Mouse (Mus musculus) embryo, embryonic 9.5 days (tissue): Measurements from ENCODE around the gene Sfxn4.
"Not testable (repeated sequence)": the region's sequence is repeated elsewhere in the genome, so short reads cannot be mapped to it uniquely, and the experiment has no call there.

Source experiments
- DNase-seq: peaks from one replicate; pipeline ENCODE4 v3.0.0-alpha.2; 2017; ENCODE audit errors: extremely low spot score

The Sfxn4 gene

DNA sequence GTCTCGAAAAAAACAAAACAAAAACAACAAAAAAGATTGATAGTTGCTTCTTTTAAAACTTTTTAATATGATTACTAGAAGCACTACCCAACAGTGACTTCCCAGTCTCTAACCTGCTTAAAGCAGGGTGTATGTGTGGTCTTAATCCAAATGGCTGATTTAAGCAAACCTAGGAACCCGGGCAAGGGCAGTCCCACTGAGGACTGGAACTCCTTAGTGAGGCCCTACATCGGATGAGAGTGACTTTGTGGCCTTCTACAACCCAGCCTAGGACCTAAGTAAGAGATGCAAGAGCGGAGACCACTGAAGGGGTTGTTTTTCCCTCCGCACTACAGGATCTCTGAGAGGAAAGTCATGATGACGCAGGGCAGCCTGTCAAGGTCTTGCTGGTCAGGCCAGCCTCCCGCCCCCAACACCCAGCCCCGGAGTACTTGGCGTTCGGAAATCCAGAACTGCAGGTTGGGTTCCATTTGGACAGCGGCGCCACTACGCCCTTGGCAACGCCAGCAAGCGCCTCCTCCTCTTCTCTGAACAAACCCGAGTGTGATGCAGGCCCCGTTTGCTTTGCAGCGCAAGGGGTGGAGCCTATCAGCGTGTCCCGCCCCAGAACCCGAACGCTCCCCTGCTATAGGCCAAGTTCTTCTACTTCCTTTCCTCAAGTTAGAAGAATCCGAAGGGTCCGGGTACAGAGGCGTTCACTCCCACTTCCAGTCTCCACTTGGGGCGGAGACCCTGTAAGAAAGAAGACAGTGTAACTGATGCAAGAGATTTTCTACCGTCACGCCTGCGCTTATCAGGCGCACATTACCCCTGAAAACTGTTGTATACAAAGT lies at the start of gene Sfxn4:
Gene Sfxn4 (minus strand): TSS at position 612 of the 833 bp plus-strand sequence.
- peak; percentile 91 for DNase-seq

DNA sequence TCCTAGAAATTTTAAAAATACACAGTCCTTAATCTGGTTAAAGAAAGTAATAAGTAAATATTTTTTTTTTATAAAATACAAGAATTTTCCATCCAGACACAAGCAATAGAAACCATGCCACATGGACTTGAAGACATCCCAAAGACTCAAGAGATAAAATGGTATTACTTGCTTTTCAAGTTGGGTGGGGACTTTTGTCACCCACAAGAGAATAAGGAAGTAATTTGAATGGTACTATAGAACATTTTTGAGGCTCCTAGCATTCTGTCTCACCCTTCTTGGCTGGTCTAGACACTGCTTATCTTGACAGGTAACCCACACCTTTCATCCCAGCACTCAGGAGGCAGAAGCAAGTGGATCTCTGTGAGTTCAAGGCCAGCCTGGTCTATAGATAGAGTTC lies 49.0 kb upstream of the Sfxn4 start:
- DNase-seq = no peak

GRCm38 (mm10) chr19:60905477-60905876 lies 44.2 kb upstream of the Sfxn4 start:
- no peak for DNase-seq

DNA sequence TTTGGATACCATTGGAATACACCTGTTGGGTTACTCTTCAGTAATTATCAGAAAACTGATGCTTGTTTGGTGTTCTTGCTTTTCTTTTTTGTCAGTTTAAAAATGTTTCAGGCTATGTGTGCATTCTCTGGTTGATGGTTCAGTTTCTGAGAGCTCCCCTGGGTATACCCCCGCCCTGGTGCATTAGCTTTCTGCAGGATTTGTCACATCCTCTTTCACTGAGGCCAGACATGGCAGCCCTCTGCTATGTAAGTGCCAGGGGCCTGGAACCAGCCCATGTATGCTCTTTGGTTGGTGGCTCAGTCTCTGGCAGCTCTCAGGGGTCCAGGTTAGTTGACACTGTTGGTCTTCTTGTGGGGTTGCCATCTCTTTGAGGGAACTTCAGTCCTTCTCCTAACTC lies 42.7 kb upstream of the Sfxn4 start:
- DNase-seq = no peak

DNA sequence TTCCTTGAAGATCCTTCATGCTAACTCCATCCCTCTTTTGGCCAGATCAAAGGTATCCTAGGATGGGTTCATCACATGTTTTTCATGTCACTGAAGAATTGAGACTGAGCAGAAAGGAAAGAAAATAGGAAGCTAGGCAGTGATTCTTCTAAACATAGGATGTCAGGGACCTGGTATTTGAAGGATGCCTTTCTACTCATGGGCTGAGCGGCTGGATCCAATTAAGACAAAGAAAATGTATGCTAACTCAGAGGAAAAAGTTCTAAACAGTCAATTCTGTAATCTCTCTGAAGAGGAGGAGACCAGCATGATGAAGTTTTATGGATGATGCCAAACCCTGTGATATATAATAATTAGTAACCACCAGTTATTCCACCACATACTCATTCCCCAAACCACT lies 41.9 kb upstream of the Sfxn4 start:
- DNase-seq = no peak

GRCm38 (mm10) chr19:60895251-60895880 lies 34.1 kb upstream of the Sfxn4 start:
- DNase-seq = no peak

- DNase-seq = peak; percentile 45
Measured at GRCm38 (mm10) chr19:60891934-60892547, 30.8 kb upstream of the Sfxn4 start.

GRCm38 (mm10) chr19:60891123-60891470 lies 29.8 kb upstream of the Sfxn4 start:
- peak; percentile 2 for DNase-seq

DNA sequence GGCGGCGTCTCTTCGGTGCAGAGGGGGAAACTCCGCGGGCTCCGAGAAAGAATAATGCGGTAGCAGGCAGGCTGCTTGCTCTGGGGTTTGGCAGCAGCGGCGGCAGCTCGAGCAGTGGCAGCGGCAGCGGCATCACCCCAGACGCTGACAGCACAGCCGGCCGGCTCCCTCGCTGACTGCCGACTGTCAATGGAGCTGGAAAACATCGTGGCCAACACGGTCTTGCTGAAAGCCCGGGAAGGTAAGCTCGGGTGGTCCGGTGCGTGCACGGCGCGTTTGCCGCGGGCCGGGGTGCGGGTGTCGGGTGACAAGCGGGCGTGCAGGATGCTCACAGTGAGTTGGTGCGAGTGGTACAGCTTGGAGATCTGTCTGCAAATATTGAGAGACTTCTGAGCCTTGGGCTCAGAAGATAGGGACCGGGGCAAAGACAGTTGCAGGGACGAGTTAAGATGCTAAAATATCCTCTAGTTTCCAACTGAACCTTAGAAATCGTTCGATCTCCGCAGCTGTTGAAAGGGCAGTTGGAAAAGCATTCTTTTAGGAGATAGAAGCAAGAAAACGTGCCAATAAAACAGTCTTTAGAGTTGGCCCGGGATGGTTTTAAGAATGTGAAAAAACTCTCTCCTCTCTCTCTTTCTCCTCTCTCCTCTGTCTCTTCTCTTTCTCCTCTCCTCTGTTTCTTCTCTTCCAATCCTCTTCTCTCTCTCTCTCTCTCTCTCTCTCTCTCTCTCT lies 29.3 kb upstream of the Sfxn4 start:
- peak; percentile 78 for DNase-seq

- peak; percentile 92 for DNase-seq
Measured at GRCm38 (mm10) chr19:60889714-60890315, 28.5 kb upstream of the Sfxn4 start, which contains the start of gene Grk5. TSS of gene Grk5 (plus strand) at chr19:60889749.

DNA sequence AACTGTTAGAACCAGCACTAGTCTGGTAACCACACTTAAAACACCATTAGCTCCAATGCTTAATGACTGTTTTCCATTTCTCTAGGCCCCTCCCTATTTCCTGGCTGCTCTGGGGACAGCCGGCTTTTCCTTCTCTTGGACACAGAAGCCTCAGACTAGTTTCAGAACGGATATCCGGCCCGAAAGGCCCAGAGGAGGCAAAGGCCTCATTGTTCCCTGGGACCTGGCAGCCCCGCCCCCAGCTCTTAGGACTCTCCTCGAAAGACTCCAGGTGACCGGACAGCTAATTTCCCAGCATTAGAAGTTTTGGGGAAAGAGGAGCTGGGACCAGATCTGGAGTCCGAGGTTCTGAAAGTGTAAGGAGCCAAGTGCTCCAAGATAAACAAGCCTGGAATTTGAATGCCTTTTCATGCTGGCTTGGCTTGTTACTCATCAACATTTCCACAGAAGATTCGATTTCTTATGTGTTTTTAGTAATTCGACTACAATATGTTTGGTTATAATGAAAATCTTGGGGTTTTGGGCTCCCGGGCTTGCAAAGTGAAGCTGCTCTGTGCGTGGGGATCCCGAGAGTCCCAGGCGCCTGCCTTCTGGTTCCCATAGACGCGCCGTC lies 27.9 kb upstream of the Sfxn4 start:
- DNase-seq = peak; percentile 68

DNA sequence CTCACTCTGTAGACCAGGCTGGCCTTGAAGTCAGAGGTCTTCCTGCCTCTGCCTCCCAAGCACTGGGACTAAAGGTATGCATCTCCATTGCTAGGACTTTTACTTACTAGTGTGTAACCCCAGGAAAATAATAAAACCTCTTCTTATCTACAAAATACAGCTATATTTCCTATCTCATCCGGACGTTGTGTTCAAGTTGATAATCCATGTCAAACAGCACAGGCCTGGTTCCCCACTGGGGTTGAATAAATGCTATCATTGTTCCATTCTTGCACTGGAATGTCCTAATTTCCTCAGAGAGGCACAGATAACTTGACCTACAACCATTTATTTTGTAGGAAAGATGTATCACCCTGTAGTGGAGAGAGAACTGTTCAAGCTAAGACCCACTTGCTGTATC lies 26.4 kb upstream of the Sfxn4 start:
- no peak for DNase-seq

GRCm38 (mm10) chr19:60883129-60883528 lies 21.9 kb upstream of the Sfxn4 start:
- DNase-seq = peak; percentile 32

DNA sequence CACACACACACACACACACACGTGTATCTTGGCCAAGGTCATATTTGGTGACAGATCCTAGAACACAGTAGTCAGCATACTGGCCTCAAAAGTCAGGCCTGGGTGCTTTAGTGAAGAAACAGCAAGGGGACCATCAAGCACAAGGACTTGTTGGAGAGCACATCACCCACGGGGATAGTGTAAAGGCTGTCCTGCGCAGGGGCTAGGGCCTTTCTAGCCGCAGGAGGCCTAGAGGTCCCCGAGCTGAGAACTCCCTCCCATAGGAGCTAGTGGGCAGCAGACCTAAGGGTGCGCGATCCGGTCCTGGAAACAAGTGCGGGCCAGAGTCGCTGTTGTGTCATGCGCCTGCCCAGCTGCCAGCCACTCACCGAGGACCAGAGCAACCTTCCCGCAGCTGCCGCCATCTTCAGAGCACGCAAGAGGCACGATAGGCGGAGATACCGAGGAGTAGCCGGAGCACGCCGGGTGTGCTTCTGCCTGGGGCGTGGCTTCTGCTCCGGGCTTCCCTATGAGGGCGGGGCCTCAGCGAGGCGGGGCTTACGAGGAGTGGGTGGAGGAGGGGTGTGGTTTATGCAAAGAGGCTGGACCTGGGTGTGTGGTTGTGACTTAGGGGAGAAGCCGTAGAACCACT lies 12.9 kb upstream of the Sfxn4 start, which contains the start of gene Prdx3:
Gene Prdx3 (minus strand): TSS at position 493 of the 631 bp plus-strand sequence.
- DNase-seq = peak; percentile 98

DNA sequence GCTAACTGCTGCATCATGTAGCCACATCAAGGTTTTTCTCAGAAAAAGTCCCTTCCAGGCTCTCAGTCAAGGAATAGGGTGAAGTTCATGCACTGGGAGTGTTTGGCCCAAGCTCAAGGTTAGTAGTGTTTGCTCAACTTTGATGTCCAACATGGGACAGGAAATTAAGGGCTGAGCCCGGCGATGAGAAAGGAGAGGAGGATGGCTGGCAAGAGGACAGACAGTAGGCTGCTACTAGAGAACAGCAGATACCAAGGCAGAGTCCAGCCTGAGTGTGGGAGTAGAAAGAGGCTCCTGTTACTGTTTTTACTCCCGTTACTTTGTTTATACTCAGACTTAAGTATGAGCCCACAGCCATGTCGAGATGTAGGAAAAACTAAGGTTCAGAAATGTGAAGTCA lies 12.2 kb upstream of the Sfxn4 start:
- DNase-seq = no peak

GRCm38 (mm10) chr19:60872272-60872671 lies 11.0 kb upstream of the Sfxn4 start:
- DNase-seq = no peak

- no peak for DNase-seq
Measured at GRCm38 (mm10) chr19:60871366-60871765, 10.1 kb upstream of the Sfxn4 start.

DNA sequence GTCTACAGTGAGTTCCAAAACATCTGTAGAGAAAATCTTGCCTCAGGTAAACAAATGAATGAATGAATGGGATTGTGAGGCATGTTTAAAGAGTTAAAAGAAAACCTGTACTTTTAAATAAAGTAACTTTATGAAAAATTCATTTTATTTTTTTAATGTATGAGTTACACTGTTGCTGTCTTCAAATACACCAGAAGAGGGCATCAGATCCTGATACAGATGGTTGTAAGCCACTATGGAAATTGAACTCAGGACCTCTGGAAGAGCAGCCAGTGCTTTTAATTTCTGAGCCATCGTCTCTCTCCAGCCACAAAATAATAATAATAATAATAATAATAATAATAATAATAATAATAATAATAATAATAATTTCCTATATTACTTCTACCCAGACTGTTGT lies 9.2 kb upstream of the Sfxn4 start:
- no peak for DNase-seq

GRCm38 (mm10) chr19:60866169-60866568 lies 4.9 kb upstream of the Sfxn4 start:
- not testable (repeated sequence) for DNase-seq

DNA sequence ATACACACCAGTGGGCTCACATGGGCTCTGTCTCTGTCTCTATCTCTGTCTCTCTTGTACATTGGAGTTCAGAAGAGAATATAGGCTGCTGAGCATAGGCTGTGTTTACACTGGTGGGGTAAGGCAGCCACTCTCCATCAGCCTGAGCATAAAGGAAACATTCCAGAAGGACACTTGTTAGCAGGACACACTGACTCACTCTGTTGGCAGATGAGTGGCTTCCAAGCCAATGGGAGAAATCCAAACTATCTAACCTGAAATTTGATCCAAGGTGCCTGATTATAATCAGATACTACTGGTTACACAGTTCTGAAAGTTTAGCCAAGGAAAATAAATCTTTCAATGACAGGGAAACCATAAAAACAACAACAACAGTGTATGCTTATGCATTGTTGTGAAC lies 15.5 kb downstream of the Sfxn4 start:
- no peak for DNase-seq

DNA sequence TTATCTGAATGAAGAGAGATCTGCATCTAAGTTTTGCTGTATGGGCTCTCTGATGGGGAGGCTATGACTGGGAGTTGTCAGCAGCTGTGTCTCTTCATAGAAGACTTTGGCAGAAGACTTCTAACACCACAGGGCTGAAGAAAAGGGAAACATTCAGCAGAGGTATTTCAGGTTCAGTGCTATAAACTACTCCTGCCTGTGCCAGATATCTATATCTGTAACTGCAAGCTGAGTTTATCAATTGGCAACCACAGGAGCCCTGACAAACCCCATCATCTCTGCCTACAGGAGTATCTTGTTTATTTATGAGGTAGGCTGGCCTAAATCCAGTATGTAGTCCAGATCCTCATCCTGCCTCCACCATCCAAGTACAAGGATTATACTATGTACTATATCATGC lies 18.0 kb downstream of the Sfxn4 start:
- DNase-seq = no peak
